Mouse (Mus musculus): ENCODE measurements around the gene Cacna2d1.
A peak's percentile ranks its signal among the peaks of the same experiment; 100 is the strongest.

The Cacna2d1 gene

GRCm38 (mm10) chr5:15934376-15935233, at the start of gene Cacna2d1:
Gene Cacna2d1 (plus strand): TSS chr5:15934691.
- DNase-seq, result peak; percentile 64

GRCm38 (mm10) chr5:15895098-15895497, 39.4 kb upstream of the Cacna2d1 start:
- no peak for DNase-seq

- no peak for DNase-seq
These were observed 37.8 kb upstream of the Cacna2d1 start for GRCm38 (mm10) chr5:15896706-15897105.

- DNase-seq, result no peak
These were observed 28.0 kb upstream of the Cacna2d1 start for GRCm38 (mm10) chr5:15906446-15906845.

GRCm38 (mm10) chr5:15914931-15915330, 19.6 kb upstream of the Cacna2d1 start:
- DNase-seq, result no peak

- no peak for DNase-seq
These were observed 6.0 kb upstream of the Cacna2d1 start for GRCm38 (mm10) chr5:15928506-15928905.

- no peak for DNase-seq
These were observed 1.5 kb upstream of the Cacna2d1 start for GRCm38 (mm10) chr5:15933017-15933416.

- DNase-seq, result no peak
These were observed 713 bp upstream of the Cacna2d1 start for GRCm38 (mm10) chr5:15933581-15934375.

- DNase-seq, result peak; percentile 36
These were observed 790 bp downstream of the Cacna2d1 start for GRCm38 (mm10) chr5:15935234-15935728.

GRCm38 (mm10) chr5:15935831-15936710, 1.6 kb downstream of the Cacna2d1 start:
- no peak for DNase-seq

GRCm38 (mm10) chr5:15941191-15941725, 6.8 kb downstream of the Cacna2d1 start:
- no peak for DNase-seq

GRCm38 (mm10) chr5:15942051-15942450, 7.6 kb downstream of the Cacna2d1 start:
- no peak for DNase-seq

GRCm38 (mm10) chr5:15948290-15949037, 14.0 kb downstream of the Cacna2d1 start:
- no peak for DNase-seq

GRCm38 (mm10) chr5:15959760-15960159, 25.3 kb downstream of the Cacna2d1 start:
- DNase-seq, result no peak

- no peak for DNase-seq
These were observed 27.4 kb downstream of the Cacna2d1 start for GRCm38 (mm10) chr5:15961866-15962265.

- DNase-seq, result no peak
These were observed 32.4 kb downstream of the Cacna2d1 start for GRCm38 (mm10) chr5:15966888-15967287.

GRCm38 (mm10) chr5:15971821-15972220, 37.3 kb downstream of the Cacna2d1 start:
- no peak for DNase-seq

GRCm38 (mm10) chr5:15972351-15972750, 37.9 kb downstream of the Cacna2d1 start:
- no peak for DNase-seq

GRCm38 (mm10) chr5:15974652-15975051, 40.2 kb downstream of the Cacna2d1 start:
- DNase-seq, result no peak

- DNase-seq, result no peak
These were observed 44.7 kb downstream of the Cacna2d1 start for GRCm38 (mm10) chr5:15979225-15979624.

GRCm38 (mm10) chr5:15982573-15982972, 48.1 kb downstream of the Cacna2d1 start:
- no peak for DNase-seq

- DNase-seq, result no peak
These were observed 48.9 kb downstream of the Cacna2d1 start for GRCm38 (mm10) chr5:15983354-15983753.
